Mouse (Mus musculus) heart, postnatal 10 days (tissue): ENCODE results near the gene Wdfy3. TPM values are rescaled to one million over a fixed set of nuclear protein-coding genes. Genes with fewer than 3 reads are reported as not detected.

ENCODE experiments used
- DNase-seq, 2 experiments: peaks; one replicate each; pipeline ENCODE4 v3.0.0; 2021
- intact Hi-C: fragments of 180-260 bp; cut with DNase I; formaldehyde crosslinking; loops from one replicate; pipeline ENCODE4 v1.15.1; 2025
- total RNA-seq, 2 experiments: library from RNA; stranded (reverse); gene quantifications; 2 replicates each; pipeline ENCODE4 v1.2.3; 2021

Wdfy3 gene
- total RNA-seq, 2 experiments from 2014 or later: 43.1 to 43.8 TPM

DNA sequence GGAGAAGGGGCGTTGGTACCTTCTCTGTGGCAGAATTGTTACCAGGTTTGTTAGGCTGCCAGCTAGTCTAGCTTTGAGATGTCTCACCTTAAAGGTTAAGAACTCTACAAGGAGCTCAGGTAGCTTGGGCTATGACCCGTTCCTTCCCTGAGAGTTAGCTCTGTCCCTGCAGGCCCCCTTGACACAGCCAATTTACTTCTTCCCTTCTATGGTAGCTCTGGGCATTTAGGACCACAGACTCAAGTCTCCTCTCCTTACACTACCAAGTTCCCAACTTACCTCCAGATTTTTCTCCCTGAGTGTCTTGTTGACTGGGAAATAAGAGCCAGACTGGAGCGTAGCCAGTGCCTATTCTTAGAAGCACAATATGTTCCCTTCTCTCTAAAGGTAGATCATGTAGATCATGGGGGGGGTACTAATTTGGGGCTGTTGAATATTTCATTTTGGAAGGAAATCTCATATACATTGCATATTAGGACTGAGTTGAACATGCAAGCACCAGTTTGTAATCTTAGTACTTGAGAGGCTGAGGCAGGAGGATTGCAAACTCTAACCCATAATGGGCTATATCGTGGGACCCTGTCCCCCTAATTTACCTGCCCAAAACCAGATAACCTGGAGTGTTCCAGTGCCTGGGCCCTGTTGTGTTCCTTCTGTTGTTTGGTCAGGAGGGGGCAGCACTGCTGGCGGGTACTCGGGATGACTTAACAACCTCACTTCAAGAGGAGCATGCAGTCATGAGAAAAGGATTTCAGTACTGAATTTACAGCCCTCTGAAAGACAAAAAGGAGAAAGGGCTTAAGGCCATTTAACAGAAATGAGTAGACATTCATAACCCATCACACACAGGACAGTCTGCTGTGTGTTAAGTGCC, 258.2 kb downstream of the Wdfy3 start:
- DNase-seq: no peak
- intact Hi-C loops: no loop called here

- intact Hi-C loops: no loop called here
These were observed 267.2 kb downstream of the Wdfy3 start for GRCm38 (mm10) chr5:101802358-101803022.

GRCm38 (mm10) chr5:101801891-101802290, 267.8 kb downstream of the Wdfy3 start:
- intact Hi-C loops: no loop called here
- no peak for DNase-seq

More at GRCm38 (mm10) chr5:101802358-101803022, 267.2 kb downstream of the Wdfy3 start:
- no peak for DNase-seq

DNA sequence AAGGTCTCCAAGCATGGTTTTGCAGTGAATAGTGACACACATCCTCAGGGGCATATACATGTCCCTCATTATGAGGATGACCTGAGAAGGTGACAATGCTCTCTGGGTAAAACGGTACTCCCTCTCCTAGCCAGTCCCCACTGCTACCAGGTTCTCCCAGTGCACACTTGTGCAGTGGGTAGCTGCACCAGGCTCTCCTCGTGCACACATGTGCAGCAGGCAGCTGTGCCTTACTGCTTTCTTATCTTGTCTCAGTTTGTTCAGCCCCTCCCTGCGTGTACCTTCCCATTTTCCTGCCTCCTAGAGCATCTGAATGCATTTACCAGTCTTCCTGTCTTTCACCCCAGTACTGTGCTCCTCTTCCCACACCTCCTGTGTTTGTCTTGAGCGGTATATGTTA, 277.1 kb downstream of the Wdfy3 start:
- DNase-seq: no peak
- intact Hi-C loops: no loop called here

DNA sequence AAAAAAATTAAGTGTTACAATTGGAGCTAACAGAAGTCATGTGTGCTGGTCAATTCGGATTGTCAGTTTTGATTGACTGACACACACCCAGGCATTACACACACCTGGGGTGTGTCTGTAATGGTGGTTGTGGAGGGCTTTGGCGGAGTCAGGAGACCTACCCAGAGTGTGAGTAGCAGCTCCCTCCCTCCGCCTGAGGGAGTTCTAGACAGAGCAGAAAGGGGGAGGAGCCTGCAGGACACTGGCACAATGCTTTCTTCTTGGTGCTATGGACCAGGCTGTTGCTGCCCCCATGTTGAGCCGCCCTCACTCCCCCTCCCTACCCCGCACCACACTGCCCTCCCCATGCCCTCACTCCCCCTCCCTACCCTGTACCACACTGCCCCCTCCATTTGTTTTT, 279.2 kb downstream of the Wdfy3 start:
- intact Hi-C loops: no loop called here
- no peak for DNase-seq

DNA sequence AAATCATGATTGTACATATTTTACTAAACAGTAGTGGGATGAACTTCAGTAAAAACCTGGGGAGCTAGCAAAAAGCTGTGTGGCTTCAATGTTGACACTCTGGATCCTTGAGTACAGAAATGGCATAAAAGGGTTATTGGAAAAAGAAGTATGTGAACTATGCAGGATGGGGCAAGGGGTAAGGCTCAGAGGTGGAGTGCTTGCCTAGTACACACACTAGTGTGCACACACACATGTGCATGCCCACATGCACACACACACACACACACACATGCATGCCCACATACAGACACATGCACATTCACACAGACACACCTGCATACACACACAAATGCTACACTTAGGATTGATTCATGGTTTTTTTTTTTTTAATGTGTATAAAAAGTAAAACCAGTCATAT, 280.0 kb downstream of the Wdfy3 start:
- intact Hi-C loops: no loop called here
- no peak for DNase-seq

DNA sequence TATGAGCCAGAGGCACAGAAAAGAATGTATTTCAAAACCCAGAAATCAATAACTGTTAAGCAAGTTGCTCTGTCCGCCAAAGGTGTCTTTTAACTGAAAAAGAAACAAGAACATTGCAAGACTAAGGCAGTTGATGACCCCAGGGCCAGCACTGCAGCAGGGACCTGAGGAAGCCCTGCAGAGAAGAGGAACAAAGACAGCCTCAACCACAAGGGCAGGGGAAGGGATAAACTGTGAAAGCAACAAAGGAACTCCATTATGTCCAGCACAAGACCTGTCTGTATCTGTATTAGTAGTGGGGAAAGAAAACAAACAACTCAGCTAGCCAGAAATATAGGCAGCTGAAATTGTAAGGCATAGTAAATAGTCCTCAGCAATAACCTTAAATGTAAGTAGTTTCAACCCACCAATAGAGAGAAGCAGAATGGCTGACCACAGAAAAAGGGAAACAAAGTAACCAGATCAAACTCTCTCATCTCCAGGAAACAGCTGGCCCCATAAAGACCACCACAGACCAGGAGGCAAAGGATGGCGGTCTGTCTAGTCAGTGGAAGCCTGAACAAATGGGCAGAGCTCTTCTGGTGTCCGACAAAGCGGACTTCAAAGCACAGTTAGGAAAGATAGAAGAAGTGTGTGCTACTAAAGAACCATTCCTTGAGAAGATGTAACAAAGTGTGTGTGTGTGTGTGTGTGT, 283.7 kb downstream of the Wdfy3 start:
- no peak for DNase-seq
- intact Hi-C loops: no loop called here

DNA sequence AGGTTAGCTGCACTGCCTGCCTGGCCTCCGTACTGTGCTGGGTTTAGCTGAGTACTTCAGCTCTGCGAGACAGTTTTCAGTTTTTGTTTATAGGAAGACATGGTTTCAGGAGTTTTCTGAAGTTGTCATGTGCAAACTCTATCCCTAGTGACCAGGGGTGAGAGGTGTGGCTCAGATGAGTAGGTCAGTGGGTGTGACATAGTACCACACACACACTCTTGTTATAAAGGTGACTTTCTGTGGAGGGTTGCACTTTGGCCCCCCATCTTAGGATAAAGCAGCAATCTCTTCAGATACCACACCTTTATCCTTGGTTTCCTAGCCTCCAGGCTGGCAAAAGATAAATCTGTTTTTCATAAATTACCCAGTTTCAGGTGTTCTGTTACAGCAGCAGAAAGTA, 284.9 kb downstream of the Wdfy3 start:
- no peak for DNase-seq
- intact Hi-C loops: no loop called here

DNA sequence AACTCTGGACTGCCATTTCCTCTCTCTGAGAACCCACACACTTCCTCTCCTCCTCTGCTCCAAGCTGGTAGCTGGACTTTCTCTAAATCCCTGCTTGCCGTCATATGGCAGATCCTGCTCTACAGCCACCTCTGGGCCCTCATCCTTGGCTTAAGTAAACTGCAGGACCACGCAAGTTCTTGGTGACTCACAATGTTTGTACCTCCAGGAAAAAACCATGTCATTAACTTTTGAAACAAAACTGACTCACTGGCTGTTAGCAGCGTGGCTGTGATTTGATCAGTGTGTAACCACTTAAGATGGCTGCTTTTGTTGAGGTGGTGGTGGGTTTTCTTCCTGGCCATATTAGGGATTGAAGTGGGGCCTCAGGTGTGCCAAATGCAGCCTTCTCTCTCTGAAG, 285.4 kb downstream of the Wdfy3 start:
- DNase-seq: no peak
- intact Hi-C loops: no loop called here
